Mouse (Mus musculus): ENCODE data around the gene Pde4d.

The Pde4d gene

DNA sequence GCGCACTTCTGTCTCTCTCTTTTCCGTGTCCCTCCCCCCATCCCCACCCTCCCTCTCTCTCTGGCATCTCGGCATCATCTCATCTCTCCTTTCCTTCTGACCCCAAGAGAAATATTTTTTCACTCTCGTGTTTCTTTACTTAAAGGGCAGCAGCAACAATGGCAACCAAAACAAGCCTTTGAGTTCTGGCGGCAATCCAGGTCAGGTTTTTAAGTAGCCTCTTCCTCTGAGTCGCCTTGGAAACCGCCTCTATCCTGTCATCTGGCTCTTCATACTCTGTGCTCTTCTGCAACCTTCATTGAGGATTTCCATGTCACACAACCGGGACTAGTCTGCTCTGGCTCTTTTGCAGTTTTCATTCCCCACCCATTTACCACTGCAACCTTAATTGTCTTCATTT, 1430.6 kb downstream of the Pde4d start:
- DNase-seq: no peak

DNA sequence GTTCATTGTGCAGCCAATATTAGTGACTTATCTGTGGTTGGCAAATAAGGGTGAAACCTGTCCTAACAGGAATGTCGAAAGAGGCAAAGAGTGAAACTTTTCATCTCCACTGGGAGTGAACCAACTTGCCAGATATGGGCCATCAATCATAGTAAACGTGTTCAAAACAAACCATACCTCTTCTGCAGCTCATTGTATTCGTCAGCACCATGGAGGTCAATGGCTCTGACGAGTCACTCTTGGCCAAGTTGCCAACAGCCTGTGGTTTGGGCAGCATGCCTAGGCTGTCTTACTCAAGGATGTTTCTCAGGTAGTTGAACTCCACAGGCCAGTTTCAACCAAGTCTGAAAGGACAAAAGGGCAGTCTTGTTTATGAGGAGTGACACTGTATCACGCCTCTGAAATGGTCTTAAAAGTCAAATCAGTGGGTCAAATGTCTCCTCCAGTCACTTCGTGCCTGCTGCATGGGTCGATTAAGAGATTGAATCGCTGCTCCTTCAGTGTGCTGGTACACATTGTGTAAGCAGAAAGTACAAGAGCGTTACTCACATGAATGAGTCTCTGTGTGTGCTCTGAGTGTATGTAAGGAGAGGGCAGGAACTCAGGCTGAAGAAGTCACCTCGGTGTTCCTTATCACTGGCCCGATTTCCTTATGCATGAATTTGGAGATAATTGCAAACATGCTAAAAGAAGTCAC, 1431.6 kb downstream of the Pde4d start:
- no peak for DNase-seq

DNA sequence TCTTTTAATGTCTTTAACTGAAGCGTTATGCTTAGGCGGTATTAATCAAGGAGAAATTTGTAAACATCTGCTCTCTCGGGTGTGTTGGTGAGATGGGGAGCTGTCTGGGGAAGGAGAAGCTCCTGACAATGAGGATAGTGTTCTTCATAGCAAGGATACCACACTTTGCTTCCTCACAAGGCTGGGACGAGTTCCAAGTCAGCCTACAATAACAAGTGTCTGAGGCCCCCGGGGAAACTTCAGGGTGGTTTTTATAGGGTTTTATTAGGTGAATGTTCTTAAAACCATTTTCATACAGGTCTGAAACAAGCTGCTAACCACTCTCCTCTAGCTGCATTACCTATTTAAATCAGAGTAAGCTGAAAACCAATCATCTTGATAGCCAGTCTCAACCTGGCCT, 1433.9 kb downstream of the Pde4d start:
- DNase-seq: no peak

DNA sequence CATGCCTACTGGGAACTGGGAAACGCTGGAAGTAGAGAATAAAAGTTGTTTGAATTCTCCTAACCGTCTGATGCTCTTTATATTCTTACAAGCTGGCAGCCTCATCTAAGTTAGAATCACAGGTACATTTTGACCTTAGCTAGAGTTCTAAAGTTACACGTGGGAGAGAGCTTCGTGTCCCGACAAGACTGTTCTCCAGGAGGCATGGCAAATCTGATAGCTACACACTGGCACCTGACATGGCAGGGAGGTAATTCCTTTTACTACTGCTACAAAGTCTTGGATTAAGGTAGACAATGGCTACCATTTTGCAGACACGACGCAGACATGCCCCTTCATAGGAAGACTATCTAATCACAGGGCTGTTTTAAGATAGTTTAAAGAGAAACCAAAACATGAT, 1435.1 kb downstream of the Pde4d start:
- DNase-seq: no peak

DNA sequence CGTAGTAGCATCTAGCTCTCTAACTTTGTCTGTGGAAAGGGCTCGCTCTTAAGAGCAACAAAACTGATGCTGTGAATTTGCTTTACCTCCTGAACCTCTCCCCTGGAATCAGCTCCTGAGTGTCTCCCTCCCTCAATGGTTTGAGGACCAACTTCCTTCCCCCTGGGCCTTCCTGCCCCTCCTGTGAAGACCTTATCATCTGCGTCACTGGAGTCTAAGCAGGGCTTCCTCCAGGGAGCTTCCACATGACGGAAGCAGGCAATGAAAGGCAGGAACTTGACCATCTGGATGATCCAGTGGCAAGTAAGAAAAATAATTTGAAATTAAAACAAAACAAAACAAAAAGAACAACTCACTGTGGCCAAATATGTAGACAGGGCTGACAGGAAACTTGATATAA, 1438.5 kb downstream of the Pde4d start:
- DNase-seq: no peak

DNA sequence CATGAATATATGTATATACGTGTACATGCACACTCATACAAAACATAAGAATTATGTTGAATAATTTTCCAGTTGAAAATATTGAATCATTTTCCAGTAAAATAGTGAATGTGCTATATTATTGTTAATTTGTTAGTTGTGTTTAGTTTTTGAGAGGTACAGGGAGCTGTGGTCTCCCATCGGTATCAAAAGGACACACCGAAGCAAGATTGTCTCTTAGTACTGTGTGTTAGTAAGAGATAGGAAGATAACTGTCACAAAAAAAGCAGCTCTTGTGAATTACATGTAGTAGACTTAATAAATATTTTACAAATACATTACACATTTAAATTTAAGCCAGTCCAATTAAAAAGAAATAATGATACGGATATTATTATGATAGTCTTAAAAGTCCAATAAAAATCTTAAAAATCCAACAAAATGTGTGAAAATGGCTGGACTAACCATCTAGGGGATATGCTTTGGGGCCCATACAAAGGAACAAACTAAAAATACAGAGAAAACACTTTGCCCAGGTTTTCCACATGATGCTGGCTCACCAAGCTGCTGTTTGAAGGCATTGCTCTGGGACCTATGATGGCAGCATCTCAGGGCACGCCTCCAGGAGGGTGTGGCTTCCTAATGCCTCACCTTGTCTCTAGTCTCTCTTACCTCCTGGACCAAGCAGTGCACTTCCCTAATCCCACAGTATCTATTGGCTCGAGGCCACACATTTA, 1441.6 kb downstream of the Pde4d start:
- no peak for DNase-seq

DNA sequence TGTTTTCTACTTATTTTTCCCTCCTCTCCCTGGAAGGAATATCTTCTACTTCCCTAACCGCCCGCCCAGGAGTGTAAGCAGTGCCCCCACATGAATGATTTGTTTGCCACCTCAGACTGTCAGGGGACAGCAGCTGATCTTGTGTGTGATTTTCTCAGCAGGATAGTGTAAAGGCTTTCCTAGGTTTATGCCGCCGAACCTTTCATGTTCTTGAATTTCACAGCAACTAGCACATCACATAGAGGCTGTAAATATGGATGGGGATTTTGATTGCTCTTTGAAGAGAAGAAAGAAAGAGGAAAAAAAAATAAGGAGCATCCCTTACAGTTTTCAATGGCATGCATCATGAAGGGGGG, 1442.1 kb downstream of the Pde4d start:
- DNase-seq: no peak

DNA sequence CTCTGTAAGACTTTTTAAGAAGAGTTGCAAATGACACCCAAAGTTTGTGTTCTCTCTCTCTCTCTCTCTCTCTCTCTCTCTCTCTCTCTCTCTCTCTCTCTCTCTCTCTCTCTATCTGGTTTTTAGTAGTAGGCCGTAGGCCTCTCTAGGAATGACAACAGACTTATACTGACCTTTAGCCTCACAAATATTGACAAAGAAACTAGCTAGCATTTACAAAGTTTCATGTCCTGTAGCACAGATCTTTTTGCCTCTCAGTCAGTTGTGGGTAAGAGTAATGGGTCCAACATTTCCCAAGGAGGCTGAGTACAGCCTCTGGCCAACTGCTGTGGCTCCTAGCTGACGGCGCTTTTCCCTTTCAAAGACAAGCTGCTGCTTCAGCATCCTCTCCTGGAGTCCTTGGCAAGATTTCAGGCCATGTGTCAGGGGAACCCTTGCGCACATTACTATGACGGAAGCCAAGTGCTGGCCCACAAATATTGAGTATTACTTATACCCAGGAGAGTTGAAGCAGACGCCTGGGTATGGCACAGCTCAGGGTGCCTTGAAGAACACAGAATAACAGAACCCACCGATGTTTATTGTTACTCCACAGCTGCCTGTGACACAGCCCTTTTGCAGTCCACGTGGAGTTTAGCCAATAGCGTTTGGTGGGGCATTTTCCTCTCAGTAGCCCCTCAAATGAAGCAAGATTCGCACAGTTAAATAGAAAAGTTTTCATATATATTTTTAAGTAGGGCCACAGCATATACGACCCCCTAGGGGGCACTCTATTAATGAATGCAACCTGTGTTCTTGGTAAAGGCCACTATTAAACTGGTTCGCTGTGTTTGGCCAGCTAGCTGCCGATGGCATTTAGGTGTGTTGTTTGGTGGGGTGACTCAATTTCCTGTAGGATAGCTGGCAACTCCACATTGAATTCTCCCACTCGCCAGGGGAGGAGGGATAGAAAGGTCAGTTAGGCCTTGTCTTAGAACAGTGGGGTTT, 1450.0 kb downstream of the Pde4d start:
- no peak for DNase-seq

DNA sequence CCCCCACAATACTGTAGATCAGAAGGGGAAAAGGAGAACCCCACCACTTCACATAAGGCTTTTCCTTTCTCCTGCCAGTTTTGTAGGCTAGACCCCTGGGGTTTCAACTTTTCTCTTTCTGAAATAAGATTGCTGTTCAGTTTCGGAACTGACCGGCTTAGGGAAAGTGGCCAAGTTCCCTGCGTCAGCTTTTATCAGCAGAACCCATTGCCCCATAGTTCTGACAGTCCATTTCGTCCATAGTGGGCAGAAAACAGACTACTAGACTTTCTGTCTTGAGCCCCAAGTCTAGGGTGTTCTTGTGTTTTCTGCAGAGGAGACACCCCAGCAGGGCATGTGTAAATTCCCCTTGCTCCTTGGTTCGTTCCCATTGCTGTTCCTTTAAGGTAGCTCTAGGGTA, 1452.1 kb downstream of the Pde4d start:
- DNase-seq: no peak

DNA sequence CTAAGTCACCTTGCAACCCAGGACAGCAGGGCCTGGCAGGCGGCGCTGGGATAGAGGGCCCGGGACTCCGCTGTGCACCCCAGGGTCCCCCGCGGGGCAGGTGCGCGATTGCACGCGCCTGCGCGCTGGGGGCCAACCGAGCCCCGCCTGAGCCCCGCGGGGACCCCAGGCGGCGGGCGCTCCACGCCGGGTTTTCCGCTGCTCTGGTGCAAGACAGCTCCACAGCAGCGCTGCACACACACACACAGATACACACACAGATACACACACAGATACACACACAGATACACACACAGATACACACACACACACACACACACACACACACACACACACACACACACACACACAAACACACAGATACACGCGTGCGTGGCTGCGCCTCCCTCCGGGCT, 1452.7 kb downstream of the Pde4d start:
- peak; percentile 95 for DNase-seq

DNA sequence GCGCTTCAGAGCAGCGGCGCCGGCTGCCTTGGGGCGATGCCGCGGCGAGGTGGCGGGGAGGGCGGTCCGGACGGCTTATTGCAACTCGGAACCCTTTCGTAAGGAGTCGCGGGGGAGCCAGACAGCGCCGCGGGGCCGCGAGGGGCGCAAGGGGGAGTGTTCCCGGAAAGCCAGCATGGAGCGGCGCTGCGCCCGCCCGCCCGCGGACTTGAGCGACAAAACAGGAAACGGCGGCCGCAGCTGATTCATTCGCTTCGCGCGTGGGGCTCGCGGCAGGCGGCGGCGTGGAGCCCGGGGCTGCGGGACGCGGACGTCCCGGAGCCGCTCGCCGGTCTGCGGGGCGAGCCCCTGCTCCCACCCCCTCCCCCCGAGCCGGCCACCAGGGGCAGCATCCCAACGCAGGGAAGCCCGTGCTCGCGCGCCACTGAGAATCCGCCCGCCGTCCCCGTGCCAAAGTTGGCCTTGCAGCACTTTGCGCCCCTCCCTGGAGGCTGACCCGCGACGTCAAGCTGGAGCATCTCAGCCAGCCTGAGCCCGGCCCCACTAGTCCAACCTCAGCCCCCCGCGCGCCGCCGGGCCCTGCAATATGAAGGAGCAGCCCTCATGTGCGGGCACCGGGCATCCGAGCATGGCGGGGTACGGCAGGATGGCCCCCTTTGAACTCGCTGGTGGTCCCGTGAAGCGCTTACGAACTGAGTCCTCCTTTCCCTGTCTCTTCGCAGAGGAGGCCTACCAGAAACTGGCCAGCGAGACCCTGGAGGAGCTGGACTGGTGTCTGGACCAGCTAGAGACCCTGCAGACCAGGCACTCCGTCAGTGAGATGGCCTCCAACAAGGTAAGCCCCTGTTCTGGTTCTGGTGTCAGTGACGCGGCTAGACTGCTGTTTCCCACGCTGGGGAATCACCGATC, 1453.4 kb downstream of the Pde4d start:
- peak; percentile 90 for DNase-seq

DNA sequence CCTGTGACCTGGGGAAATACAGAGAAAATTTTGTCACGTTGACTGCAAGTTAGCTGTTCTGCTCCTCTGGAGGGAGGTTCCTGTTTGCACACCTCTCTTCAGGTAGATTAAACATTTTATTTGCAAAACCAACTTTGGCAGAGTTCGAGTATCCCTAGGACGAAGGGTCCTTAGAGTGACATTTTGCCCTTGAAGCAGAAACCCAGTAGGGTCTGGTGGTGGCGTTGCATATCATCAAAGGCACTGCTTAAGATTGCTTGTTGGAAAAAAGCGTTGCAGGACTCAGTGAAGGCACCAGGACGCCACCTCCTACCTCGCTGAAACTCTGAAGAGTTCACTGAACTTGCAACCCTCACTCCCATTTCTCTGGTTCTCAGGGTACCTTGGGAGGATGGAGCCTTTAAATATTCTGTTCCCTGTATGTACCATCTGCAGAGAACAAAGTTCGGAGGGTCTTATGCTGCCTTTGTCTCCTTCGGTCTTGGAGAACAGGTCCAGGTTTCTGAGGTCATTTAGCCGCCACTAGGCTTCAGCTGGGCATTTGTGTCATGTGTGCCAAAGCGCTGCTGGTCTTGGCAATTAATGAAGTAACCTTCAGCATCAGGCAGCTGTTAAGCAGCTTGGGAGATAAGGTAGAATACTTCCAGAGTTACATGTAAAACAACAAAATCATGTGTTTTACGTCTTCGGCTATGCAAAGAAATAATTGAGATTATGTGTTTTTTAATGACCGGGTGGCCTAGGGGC, 1454.2 kb downstream of the Pde4d start:
- peak; percentile 47 for DNase-seq

DNA sequence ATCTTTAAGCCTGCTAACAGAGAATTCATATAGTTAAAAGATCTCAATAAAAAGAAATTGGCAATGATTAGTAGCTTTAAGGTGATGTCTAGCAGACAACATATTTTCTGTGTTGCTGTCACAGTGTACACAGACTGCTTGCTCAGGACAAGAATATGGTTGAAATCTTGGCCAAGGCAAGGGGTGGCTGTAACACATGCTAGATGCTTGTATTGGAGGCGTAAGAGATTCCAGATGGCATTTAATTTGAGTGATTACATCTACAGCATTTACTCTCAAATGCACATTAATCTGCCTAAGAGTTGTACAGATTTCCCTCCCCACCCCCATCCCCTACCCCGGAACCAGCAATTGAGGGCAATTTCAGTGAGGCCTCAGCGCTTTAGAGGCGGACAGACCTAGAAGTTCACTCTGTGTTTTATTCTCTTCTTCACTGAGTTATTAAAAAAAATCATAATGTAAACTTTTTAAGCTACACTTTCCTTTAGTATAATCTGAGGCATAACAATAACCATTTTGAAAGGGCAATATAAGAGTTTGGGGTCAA, 1456.7 kb downstream of the Pde4d start:
- no peak for DNase-seq

DNA sequence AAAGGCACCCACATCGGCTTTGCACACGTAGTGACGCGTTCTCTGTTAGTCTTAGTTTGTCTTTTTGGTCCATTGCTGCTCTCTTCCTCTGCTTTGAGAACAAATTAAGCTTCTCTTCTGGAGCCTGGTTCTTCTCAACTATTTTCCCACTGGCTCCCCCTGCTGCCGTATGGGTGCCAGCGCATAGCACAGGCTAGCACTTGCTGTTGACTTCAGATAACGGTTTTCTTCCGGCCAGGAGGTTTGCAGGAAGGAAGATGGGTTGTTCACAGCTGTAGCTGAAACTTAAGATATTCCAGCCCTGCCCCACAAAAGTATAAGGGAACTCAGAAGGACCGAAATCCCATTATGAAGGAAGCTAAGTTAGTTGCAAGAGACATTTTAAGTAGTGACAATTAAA, 1457.9 kb downstream of the Pde4d start:
- DNase-seq: peak; percentile 96

DNA sequence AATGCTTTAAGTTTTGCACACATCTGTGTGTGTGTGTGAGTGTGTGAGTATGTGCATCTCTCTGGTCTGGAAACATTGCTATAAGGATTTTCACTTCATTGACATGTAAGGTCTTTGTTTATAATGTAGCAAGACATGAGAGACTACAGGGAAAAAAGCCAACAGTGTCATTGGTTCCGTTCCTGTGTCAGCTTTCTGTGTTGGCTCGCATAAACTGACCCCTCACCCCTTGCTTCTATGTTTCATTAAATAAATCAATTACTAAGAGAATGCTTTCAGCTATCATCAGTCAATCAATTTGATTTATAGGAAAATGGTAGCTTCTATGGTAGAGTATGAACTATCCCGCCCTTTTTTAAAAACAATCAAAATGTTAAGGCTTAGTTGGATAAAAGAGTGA, 1458.6 kb downstream of the Pde4d start:
- DNase-seq: no peak

DNA sequence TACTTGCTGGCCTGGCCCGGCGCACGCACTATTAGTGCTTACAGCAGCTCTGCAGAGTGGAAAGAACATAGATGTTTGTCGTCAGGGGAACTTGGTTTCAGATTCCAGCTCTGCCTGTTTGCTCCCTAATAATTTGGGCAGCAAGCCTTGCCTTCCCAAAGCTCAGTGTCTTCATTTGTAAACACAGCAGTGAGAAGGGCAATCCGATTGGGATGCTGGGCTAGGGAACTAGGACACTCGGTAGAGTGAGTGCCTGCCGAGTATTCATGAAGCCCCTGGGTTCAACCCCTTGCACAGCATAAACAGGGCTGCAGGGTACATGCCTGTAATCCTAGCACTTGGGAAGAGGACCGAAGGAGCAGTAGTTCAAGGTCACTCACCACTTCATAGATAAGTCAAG, 1459.4 kb downstream of the Pde4d start:
- no peak for DNase-seq

DNA sequence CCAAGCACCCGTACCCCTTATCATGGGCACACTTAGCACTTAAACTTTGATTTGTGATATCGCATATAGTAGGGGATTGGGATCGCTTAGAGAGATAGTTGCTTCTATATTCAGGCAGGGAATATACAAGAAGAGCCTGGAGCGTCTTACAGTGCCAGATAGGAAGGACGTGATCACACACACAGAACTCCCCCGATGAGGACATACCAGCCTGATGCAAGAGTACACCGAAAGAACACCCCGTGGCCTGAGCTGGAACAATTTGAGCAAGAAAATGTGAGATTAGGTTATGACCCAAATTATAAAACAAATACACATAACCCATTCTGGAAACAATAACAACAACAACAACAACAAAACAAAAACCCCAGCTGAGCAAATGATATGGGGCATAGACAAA, 1461.2 kb downstream of the Pde4d start:
- DNase-seq: no peak

DNA sequence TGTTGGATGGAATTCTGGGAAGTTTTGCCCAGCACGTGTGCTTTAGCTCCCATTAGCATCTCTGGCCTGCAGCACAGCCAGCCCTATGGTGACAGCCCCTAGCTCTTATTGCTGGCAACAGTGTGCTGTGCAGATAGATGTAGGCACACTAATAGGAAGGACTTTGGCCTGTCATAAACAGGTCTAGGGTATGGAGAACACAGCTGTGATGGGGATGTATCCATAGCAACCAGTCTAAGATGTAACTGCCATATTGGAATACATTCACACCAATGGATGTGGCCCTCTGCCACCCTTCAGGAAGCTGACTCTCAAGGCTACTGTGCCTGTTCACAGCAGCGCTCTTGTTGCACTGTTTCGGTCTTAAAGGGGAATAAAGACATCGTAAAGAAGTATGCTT, 1462.9 kb downstream of the Pde4d start:
- DNase-seq: no peak

DNA sequence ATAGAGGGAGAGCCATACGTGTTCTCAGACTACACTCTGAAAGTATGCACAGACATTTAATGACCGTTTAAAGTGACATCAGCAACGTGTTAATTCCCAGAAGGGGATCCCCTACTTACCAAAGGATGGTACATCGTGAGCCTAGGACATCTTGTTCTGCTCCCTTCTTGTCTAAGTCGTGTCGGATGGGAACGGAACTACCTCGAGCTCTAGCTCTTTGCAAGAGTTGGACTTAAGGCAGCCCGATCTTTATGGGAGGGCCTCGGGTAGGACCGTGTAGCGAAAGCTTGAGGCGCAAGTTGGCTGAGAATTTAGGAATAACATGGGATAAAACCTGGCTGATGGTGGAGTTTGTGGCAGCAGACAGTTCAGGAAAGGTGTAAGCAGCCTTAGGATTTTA, 1464.5 kb downstream of the Pde4d start:
- DNase-seq: no peak

DNA sequence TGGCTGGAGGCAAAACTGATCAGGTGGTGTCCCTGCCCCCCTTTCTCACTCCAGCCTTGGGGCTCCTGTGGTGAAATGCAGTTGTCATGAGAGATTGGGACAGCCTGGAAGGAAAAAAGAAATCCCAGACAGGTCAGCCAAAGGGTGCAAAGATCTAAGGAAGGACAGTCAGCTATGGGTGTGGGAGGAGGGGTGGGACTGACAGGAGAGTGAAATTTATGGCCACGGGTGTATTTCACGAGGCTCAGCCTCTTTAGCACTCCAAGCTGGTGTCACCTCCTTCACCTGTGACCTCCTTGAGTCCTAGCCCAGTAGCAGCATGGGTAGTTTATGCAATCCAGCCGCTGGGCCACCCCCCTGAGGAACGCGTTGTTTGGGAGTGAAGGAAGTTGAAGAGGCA, 1465.1 kb downstream of the Pde4d start:
- DNase-seq: no peak

DNA sequence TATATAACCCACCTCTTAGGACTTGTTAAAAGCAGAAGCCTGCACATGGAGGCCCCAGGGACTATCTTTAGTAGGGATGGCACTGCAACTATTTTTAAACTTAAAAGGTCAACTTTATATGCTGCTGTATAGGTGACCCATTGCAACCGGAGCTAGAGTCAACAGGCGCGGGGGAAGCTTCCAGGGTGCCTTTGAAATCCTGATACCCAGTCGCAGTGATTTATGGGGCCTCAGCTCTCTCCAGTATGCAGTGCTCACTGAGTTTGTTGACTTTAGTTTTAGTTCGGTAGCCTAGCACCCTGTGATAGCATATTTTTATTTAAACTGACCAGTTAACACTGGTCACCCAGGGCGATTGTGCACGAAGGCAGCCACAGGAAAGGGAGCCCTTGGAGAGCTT, 1465.8 kb downstream of the Pde4d start:
- no peak for DNase-seq

DNA sequence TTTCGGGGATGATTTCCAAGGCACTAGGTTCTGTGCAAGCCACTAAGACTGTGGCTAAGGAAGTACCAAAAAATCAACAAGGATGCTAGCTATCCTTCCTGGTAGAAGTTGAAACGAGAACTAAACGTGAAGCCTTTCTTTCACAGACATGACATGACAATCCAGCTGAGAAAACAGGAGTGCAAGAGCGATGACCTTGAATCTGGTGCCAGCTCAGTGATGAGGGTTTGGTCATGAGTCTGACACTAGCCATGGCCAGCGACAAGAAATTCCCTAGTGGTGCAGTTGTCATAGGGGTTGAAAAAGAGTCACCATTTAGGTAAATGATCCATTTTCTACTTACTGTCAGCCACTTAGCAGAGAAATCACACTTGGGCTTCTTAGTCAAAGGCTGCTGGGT, 1466.2 kb downstream of the Pde4d start:
- DNase-seq: no peak
